Mouse (Mus musculus) forebrain, embryonic 14.5 days (tissue): ENCODE measurements at regions not wholly inside any gene's neighbourhood (a gene's known extent, or its start where the extent isn't known, plus 50 kb on each side); places are given as distances from the start of the nearest gene placed in this dataset.

ENCODE experiments used
- ATAC-seq: fragments of 200-750 bp; cut with Nextera tagmentation; 2 replicates; pipeline ENCODE4 v1.8.0; 2017; ENCODE audit warnings: mild to moderate bottlenecking, moderate library complexity
- DNase-seq: peaks from one replicate; pipeline ENCODE4 v3.0.0-alpha.2; 2015; ENCODE audit warnings: low spot score
- H3K27ac ChIP-seq: fragments of 300-500 bp; sonication (generic); 2 replicates; pipeline ENCODE4 v1.5.1; 2014; ENCODE audit warnings: low read depth, mild to moderate bottlenecking, control low read depth, low read length, moderate library complexity
- H3K27me3 ChIP-seq: fragments of 300-500 bp; sonication (generic); replicated peaks from 2 replicates; pipeline ENCODE4 v1.6.1; 2014; ENCODE audit warnings: low read length, control low read depth, mixed read lengths; ENCODE audit not compliant: control insufficient read depth, insufficient read depth
- H3K36me3 ChIP-seq: fragments of 300-500 bp; sonication (generic); 2 replicates; pipeline ENCODE4 v1.6.1; 2014; ENCODE audit warnings: low read length, control low read depth; ENCODE audit not compliant: control insufficient read depth, insufficient read depth
- H3K4me1 ChIP-seq: fragments of 300-500 bp; sonication (generic); 2 replicates; pipeline ENCODE4 v1.6.1; 2014; ENCODE audit warnings: antibody characterized with exemption, low read length, control low read depth; ENCODE audit not compliant: control insufficient read depth, insufficient read depth
- H3K4me2 ChIP-seq: fragments of 300-500 bp; sonication (generic); 2 replicates; pipeline ENCODE4 v1.6.1; 2014; ENCODE audit warnings: mild to moderate bottlenecking, control low read depth, low read length
- H3K4me3 ChIP-seq: fragments of 300-500 bp; sonication (generic); 2 replicates; pipeline ENCODE4 v1.5.1; 2014; ENCODE audit warnings: low read depth, low read length, control low read depth
- H3K9ac ChIP-seq: fragments of 300-500 bp; sonication (generic); 2 replicates; pipeline ENCODE4 v1.6.1; 2014; ENCODE audit warnings: mild to moderate bottlenecking, low read length, control low read depth, moderate library complexity
- H3K9me3 ChIP-seq: fragments of 300-500 bp; sonication (generic); replicated peaks from 2 replicates; pipeline ENCODE4 v1.6.1; 2016; ENCODE audit warnings: low read length, control low read depth, mixed read lengths; ENCODE audit not compliant: control insufficient read depth
- WGBS: fragments of 180-500 bp; shearing (Covaris S2); extraction: QIAGEN DNeasy Blood & Tissue Kit; methylation state at CpG from one replicate; pipeline ENCODE4 v1.1.7; 2014; 5-methylcytosine and 5-hydroxymethylcytosine counted together

- H3K27me3 ChIP-seq, result no peaks in the 10 kb centered on the region
- H3K9ac ChIP-seq, result no peak overlapping the region
- H3K4me2 ChIP-seq, result no peak overlapping the region
- WGBS, result 90% methylated on average over 5 of the region's 5 CpGs
- H3K9me3 ChIP-seq, result no peaks in the 10 kb centered on the region
- H3K36me3 ChIP-seq, result no peaks in the 10 kb centered on the region
- ATAC-seq (no peak), DNase-seq (no peak)
- H3K4me3 ChIP-seq, result no peak overlapping the region
- H3K4me1 ChIP-seq, result no peaks in the 10 kb centered on the region
- no peak overlapping the region for H3K27ac ChIP-seq
Observed at GRCm38 (mm10) chr6:122394160-122394559, 53.8 kb upstream of the Phc1 start.

DNA sequence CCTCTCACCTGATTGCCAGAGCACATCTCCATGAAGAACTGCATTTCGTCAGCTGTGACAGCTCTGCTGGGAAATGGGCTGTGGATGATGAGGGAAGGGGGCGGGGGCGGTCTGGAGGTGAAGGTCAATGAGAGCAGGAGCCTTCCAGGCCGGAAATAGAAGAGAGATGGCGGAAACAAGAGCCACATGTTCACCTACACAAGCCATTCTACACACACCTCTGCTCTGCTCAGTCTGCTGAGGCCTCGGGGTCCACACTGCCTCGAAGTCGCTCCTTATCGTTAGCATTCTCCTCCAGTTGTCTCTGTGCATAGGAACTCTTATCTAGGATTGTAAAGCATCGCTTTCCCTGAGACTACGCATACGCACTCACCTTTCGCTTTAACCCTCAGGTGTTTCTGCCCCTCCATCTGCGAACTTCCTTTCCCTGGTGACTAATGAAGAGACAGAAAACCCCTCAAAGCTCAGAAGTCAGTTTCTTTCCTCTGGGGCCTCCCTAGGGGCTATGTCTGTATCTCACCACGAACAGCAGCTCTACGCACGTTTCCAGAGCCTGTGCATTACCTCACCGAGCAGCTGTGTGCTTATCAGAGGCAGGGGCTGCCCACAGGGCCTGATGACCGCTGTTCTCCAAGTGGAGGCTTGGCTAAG, 53.0 kb upstream of the Phc1 start:
- H3K4me1 ChIP-seq, result no peaks in the 10 kb centered on the region
- H3K9me3 ChIP-seq, result no peaks in the 10 kb centered on the region
- H3K9ac ChIP-seq, result no peak overlapping the region
- H3K27ac ChIP-seq, result no peak overlapping the region
- DNase-seq (no peak), ATAC-seq (no peak)
- H3K4me2 ChIP-seq, result no peak overlapping the region
- no peak overlapping the region for H3K4me3 ChIP-seq
- no peaks in the 10 kb centered on the region for H3K36me3 ChIP-seq
- no peaks in the 10 kb centered on the region for H3K27me3 ChIP-seq
- WGBS, result 86% methylated on average over 19 of the region's 19 CpGs

GRCm38 (mm10) chr6:122391725-122392667, 51.6 kb upstream of the Phc1 start:
- peak; percentile 81 for ATAC-seq
- Histone ChIP-seq H3K27ac (no peak overlapping the region), H3K9me3 (no peaks in the 10 kb centered on the region), H3K4me3 (no peak overlapping the region), H3K4me2 (peak overlapping the region; percentile 38), H3K4me1 (no peaks in the 10 kb centered on the region), H3K27me3 (no peaks in the 10 kb centered on the region), H3K9ac (peak overlapping the region; percentile 56), H3K36me3 (no peaks in the 10 kb centered on the region)
- 35% methylated on average over 29 of the region's 29 CpGs for WGBS
- peak; percentile 88 for DNase-seq

- Histone ChIP-seq H3K4me3 (no peak overlapping the region), H3K4me2 (no peak overlapping the region), H3K9me3 (no peaks in the 10 kb centered on the region), H3K27ac (no peak overlapping the region), H3K36me3 (no peaks in the 10 kb centered on the region), H3K9ac (no peak overlapping the region), H3K4me1 (no peaks in the 10 kb centered on the region), H3K27me3 (no peaks in the 10 kb centered on the region)
- no peak for ATAC-seq
- WGBS, result 82% methylated on average over 10 of the region's 10 CpGs
- DNase-seq, result no peak
Observed at GRCm38 (mm10) chr6:122391126-122391525, 50.8 kb upstream of the Phc1 start.

DNA sequence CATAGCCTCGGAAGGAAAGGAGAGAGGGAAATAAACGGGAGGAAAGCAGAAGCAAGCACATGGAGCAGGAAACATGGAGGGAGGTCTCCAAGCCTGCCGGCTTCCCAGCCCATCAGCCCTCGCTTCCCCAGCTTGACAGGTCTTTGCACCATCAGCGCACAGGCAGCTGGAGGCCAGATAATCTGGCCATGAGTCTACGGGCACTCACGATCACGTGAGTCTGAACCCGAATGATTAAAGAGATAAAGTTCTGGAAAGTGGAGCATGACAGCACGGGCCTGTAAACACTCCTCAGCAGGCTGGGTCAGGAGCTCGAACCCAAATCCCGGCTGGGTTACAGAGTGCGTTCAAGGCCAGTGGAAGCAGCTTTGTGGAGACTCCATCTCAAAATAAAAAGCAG, 50.4 kb upstream of the Phc1 start:
- no peaks in the 10 kb centered on the region for H3K36me3 ChIP-seq
- H3K27ac ChIP-seq, result no peak overlapping the region
- no peaks in the 10 kb centered on the region for H3K4me1 ChIP-seq
- no peak overlapping the region for H3K4me3 ChIP-seq
- WGBS, result 87% methylated on average over 13 of the region's 13 CpGs
- H3K9ac ChIP-seq, result no peak overlapping the region
- H3K27me3 ChIP-seq, result no peaks in the 10 kb centered on the region
- DNase-seq, result no peak
- no peaks in the 10 kb centered on the region for H3K9me3 ChIP-seq
- no peak overlapping the region for H3K4me2 ChIP-seq
- no peak for ATAC-seq
